Mouse (Mus musculus) ES-CJ7 (cell line): ENCODE measurements at regions not wholly inside any gene's neighbourhood (a gene's known extent, or its start where the extent isn't known, plus 50 kb on each side); places are given as distances from the start of the nearest gene placed in this dataset.

Experiments
- DNase-seq: peaks from one replicate; pipeline ENCODE4 v3.0.0; 2011; ENCODE audit warnings: low read depth, low spot score

- no peak for DNase-seq
Measured at GRCm38 (mm10) chr9:85379135-85379534, 52.0 kb upstream of the Tent5a start.
